Mouse (Mus musculus): ENCODE measurements around the gene Fat3.

The Fat3 gene

DNA sequence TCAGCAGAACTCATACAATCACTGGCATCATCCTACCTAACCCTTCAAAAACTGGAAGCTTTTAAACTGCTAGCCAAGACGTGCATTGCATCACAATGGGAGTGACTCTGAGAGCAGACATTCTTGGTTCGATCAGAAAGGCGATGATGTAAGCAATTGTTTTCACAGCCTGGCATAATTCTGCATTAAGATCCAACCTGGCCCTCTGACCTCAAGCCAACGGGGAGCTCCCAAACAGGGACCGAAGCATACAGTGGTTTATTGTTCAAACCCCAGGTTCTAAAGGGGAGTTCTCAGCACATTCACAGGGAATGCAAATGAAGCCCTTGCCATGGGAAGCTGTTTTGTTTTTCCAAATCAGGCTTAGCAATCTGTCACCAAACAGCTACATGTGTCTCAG is 63.3 kb downstream of the Fat3 start:
- CTCF ChIA-PET, result no interaction called here

DNA sequence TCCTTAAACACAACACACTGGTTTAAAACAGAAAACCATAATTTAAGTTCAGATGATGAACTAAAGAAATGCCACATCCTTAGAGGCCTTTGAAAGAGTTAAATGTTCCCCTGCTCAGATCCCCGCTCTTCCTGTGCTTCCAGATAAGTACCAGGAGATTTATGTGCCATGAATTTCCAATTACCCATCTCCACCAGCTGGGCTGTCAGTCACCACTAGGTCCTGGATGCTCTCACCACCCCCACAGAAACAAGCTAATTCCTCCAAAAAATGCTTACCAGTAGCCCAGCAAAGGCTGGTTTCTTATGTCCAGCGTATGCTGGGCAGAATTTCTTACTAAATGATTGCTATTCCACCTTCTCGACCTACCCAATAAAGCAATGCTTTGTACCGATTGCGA is 72.5 kb downstream of the Fat3 start:
- CTCF ChIA-PET, result no interaction called here

DNA sequence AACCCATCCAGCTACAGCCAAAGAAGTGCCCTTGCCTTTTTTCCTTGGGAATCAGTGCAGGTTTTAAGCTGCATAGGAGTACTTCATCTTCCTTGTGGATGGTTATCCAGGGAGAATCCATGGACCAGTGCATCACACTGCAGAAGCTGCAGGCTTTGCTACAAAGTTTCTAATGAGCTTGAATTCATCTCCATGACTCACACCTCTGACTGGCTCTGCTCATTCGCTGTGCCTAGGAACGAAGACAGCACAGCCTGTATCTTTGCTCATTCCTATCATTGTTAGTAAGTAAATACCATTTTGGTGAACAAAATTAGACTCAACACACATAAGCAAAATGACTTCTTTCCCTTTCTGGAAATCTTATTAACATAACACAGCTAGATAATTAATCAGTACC is 78.4 kb downstream of the Fat3 start:
- CTCF ChIA-PET, result no interaction called here

- CTCF ChIA-PET, result no interaction called here
These were observed 98.3 kb downstream of the Fat3 start for GRCm38 (mm10) chr9:16402815-16403214.

DNA sequence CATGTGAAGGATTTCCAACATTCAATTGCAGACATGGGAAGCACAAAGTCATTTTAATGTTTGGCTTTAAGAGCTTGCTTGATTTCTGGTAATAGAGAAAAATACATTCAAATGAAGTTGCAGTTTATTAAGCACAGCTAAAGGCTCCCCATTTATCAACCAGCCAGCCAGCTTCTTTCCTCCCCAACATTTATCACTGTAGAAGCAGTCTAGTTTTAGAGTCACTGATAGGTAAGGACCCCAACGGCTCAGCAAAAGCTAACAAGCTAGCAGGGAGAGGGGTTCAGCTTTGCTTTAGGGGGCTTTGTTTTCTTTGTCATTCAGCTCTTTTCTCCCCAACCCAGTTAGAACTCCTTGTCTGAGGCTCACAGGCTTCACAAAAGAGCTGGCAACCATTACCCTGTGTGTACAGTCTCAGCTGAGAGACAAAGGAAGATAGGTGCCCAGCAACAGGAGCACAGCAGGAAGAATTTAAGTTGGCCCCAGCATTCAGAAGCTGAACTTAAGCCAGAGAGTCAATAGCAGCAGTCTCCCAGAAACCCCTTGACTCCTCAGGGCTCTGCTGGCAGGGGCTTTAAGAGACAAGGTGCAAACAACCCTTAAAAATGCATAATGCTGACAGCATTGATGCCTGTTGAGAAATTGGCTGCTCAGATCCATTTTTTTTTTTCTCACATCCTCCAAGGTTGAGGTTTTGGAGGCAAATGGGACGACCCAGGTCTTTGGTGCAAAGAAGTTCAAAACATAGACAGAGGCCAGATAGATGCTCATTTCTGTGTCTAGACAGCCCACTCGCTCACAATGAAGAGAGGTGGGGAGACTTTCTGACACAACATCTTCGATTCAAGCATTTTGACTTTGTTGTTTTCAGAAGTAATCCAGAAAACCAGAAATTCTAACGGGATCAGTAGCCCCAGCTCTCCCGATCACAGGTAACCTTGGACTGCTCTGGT is 102.1 kb downstream of the Fat3 start:
- CTCF ChIA-PET, result no interaction called here

GRCm38 (mm10) chr9:16389141-16389540 is 111.9 kb downstream of the Fat3 start:
- CTCF ChIA-PET, result no interaction called here

DNA sequence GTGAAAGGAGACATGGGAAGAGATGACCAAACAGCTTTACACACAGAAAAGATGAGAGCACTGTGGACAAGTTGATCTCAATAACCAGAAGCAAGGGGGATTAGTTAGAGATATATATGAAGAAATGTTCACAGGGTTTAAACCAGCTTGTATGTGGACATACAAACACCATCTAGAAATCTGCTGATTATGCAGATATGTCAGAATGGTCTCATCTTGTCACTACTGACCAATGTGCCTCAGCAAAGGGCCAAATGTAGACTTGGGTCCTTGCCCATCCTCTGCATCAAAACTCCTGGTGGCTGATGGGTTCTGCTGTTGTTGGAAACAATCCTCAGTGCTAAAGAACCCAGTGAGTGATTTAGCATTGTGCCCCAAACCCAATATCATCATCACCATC is 113.6 kb downstream of the Fat3 start:
- CTCF ChIA-PET, result no interaction called here

- CTCF ChIA-PET, result no interaction called here
These were observed 137.4 kb downstream of the Fat3 start for GRCm38 (mm10) chr9:16363713-16364112.

- CTCF ChIA-PET, result no interaction called here
These were observed 139.3 kb downstream of the Fat3 start for GRCm38 (mm10) chr9:16361811-16362210.

GRCm38 (mm10) chr9:16356636-16357035 is 144.4 kb downstream of the Fat3 start:
- CTCF ChIA-PET, result no interaction called here

DNA sequence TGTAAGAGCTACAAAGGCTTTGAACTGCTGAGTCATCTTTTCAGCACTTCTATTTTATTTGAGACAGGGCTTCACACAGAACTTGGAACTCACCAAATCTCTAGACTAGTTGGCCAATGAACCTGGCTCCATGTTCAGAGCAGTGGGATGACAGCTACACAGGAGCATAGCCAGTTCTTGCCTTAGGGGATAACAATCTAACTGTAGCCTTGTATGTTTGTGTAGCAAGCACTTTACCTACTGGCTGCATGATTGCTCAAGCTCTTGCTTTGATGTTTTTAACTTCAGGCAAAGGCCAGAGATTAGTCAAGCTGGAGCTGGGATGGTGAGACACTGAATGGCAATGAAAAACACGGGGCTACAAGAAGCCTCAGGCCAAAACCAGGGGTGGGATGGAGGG is 146.2 kb downstream of the Fat3 start:
- CTCF ChIA-PET, result no interaction called here

- CTCF ChIA-PET, result no interaction called here
These were observed 147.9 kb downstream of the Fat3 start for GRCm38 (mm10) chr9:16353049-16353724.

DNA sequence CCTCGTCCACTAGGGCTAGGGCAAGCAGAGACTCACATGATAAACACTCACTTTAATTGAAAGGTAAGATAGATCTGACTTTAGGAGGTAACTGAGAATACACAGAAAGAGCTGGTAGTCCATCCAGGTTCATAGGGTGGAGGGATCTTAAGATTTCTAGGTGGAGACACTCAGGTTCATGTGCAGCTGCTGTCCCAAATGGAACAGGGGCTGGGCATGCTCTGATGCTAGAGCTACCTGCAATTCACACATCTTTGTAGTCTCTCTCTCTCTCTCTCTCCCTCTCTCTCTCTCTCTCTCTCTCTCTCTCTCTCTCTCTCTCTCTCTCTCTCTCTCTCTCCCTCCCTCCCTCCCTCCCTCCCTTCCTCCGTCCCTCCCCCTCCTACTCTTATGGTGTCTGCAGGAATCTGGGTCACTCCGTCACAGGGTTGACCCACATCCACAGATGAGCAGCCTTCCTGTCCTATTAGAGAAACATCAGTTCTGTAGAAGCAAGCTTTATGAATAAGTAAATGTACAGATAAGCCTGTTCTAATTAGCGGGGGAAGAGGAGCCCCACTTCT is 148.5 kb downstream of the Fat3 start:
- CTCF ChIA-PET, result no interaction called here

DNA sequence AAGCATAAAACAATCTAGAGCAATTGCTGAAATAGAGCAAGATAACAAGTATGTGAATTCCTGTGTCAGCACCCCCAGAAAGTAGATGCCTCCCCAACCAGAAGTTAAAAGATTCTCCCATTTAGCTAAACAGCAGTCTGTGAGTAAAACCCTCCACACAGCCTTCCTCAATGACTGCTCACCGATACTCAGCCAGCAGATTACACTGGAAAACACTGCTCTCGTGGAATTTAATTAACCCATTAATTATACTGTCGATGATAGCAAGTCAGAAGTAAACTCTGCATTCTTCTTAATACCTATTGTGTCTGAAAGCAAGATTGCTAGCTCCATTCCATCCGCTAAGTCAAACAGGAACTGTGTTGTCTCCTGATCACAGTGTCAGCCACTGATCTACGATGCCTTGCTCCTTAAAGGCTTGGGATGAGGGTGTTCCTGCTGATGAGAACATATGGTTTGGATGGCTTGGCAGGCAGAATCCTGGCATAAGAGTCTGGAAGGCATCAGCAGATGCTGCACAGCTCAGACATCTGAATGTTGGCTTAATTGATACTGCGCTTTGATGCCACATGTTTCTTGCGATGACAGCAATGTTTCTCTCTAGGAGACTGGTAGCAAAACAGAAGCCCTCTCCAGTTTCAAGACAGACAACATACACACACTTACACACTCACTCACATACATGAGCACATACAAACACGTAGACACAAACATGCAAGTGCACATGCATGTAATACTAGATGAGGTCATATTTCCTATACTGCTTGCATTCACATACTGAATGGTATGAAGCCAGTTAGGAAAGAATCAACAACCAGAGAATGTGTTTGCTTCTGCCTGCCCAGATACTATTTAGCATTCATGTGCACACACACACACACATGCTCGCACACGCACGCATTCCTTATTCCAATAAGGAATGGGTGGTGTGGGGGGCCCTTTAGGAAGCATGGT is 155.9 kb downstream of the Fat3 start:
- CTCF ChIA-PET, result no interaction called here

DNA sequence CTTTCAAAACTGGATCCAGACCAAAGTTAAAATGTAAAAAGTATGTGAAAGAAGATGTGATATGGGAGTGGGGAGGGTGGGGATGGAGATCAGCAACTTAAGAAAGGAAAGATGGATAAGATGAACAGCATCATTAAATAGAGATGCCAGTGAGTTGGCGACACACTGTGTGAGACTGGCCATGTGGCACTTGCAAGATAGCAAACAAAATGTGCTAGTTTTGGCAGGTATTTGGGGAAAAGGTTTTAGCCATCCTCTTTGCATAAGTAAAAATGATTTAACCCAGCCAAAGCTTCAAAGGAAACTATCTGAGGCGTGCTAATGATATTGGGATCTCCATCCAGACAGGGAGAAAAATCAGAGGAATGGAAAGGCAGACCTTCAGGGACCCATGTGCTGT is 157.9 kb downstream of the Fat3 start:
- CTCF ChIA-PET, result no interaction called here

- CTCF ChIA-PET, result no interaction called here
These were observed 158.5 kb downstream of the Fat3 start for GRCm38 (mm10) chr9:16342577-16342976.

DNA sequence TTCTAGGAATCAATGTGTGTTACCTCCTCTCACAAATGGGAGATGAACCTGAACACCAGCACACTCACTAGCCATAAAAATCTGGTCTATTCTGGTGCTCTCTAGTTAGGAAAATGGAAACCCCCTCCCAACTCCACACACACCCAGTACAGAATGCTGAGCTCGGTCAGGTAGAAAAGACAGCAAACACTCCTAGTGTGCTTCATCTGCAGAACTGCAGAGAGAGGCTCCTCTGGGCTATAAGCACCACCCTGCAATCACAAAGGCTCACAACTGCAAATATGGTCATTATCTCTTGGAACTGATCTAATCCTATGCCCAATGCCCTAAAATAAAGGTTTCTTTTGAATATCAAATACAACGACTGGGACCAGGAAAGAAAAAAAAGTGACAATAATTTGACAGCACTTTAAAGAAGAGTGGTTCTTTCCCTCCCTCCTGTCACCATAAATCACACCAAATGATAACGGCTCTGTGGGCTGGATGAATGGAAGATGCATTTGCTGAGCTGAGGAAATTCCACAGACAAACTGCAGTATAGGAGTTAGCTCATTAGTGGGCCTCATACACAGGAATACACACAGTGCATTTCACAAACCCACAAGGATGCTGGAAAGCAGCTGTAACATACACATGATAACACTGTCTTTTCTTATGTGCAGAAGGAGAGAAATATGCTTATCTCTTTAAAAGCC is 170.6 kb downstream of the Fat3 start:
- CTCF ChIA-PET, result no interaction called here

DNA sequence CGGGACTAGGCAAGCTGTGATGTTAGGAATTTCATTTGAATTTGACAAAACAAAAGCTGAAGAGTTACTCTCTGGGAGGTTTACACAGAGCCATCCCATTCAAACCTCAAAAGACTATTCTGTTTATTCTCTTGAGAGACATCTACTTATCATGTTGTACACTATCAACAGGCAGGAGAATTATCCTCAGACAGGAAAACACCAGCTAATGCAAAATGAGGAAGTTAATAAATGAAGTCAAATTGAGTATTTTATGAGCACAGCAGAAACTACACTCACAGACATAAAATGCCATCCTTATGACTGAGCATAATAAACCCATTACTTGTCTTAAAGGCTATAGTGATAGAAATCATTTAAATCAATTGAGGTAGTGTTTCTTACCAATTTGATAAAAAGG is 182.1 kb downstream of the Fat3 start:
- CTCF ChIA-PET, result no interaction called here

GRCm38 (mm10) chr9:16312599-16313197 is 188.4 kb downstream of the Fat3 start:
- CTCF ChIA-PET, result no interaction called here

DNA sequence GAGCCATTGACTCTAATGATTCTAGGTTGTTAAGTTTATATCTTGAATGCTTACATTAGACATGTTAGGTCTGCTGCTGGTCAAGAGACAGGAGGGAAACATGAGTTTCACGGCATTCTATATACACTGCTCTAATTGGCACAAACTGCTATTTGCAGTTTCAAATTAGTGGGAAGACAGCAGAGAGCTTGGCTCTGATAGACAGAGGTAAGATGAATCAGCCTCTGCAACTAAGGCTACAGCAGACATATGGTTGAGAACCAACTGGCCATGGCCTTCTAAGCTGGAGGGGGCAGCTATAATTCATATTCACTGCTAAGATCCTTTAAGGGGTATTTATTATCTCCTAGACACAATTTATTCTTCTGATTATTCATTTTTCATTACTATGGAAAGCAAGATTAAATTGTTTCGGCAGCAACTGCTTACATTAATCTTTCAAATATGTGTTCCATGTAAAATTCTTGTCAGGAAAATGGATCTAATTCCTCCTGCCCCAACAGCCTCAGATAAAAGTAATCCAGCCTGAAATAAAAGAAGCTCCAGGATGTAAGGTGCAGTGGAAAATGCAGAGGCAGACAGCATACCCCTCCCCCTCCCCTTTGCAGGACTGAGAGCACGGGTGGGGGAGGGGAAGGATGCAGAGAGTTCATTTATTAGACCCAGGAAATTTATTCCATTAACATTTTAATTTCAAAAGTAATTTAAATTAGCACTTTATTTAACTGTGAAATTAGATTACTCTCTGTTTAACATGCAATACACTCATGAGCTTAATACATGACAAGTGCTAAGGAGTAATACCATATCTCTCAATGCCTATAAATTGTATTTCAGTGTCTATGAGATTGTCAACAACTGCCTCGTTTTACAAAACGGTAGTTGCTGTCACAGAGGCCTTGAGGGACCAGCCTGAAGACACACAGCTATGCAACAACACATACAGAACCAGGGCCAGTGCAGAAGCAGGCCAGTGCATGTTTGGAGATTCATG is 189.9 kb downstream of the Fat3 start:
- CTCF ChIA-PET, result no interaction called here

All from spleen, embryonic (tissue).